Mouse (Mus musculus): ENCODE data around the gene Fam92b.

GRCm38 (mm10) chr8:120204736-120205360 is 27.6 kb upstream of the Fam92b start:
- TF ChIP-seq CTCF (IDR thresholded peaks at IDR 0.05; ENCODE audit: insufficient read depth, low read length) = no peak
- TF ChIP-seq POLR2A (IDR thresholded peaks at IDR 0.05; ENCODE audit: borderline replicate concordance, extremely low read depth, low read depth, low read length) = no peak

All from lung, adult 2 months (tissue).